Mouse (Mus musculus): ENCODE results near the gene Cyp4a12b.
"Not testable (repeated sequence)": the region's sequence is repeated elsewhere in the genome, so short reads cannot be mapped to it uniquely, and the experiment has no call there.

Gene Cyp4a12b

GRCm38 (mm10) chr4:115411324-115411723 is at the start of gene Cyp4a12b:
Gene Cyp4a12b (plus strand): TSS chr4:115411624.
- DNase-seq (ENCODE audit: low read depth in 1 of 2, low spot score in 2 of 2), result not testable (repeated sequence)

- not testable (repeated sequence) for DNase-seq (ENCODE audit: low read depth in 1 of 2, low spot score in 2 of 2)
Observed at GRCm38 (mm10) chr4:115365624-115366023, 45.8 kb upstream of the Cyp4a12b start.

DNA sequence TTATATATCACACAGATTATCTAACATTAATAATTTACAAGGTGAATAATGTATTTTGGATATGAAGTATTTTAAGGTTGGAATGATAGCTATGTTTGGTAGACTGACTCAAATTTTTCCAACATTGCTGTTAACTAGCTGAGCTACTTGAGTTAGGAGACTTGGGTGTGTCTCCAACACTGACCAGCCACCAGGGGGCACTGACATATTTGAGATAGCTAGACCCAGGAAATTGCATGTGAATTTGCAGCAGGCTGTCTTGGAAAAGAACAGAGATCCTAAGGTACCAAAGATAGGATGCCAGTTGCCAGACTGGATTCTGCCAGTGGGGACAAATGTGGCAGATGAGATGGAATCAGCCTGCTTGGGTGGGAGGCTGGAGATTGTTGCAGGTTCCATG is 43.4 kb upstream of the Cyp4a12b start:
- DNase-seq (ENCODE audit: low read depth in 1 of 2, low spot score in 2 of 2), result not testable (repeated sequence)

DNA sequence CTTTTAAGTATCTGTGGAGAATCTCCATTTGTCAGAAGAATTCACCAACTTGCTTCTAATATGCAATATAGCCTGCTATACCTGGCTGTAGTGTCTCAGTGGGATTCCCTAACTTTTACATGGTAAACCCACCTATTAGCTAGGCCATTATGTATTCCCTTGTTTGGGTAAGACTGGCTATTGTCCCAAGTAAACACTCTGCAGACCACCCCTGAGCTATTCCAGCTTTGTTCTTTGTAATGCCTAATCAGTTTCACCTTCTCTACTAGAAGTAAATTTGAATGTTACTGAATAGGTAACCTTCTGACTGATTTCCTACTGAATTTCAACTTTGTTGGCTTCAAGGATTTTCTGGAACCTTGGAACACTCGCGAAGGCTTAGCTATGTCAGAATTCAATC is 15.2 kb upstream of the Cyp4a12b start:
- not testable (repeated sequence) for DNase-seq (ENCODE audit: low read depth in 1 of 2, low spot score in 2 of 2)

- not testable (repeated sequence) for DNase-seq (ENCODE audit: low read depth in 1 of 2, low spot score in 2 of 2)
Observed at GRCm38 (mm10) chr4:115396950-115397349, 14.5 kb upstream of the Cyp4a12b start.

GRCm38 (mm10) chr4:115450577-115451137 is 39.2 kb downstream of the Cyp4a12b start:
- no peak for DNase-seq (ENCODE audit: low read depth in 1 of 2, low spot score in 2 of 2)

GRCm38 (mm10) chr4:115452304-115452703 is 40.9 kb downstream of the Cyp4a12b start, which contains the start of gene Cyp4a30b:
Gene Cyp4a30b (plus strand): TSS chr4:115452604.
- DNase-seq (ENCODE audit: low read depth in 1 of 2, low spot score in 2 of 2), result no peak

DNA sequence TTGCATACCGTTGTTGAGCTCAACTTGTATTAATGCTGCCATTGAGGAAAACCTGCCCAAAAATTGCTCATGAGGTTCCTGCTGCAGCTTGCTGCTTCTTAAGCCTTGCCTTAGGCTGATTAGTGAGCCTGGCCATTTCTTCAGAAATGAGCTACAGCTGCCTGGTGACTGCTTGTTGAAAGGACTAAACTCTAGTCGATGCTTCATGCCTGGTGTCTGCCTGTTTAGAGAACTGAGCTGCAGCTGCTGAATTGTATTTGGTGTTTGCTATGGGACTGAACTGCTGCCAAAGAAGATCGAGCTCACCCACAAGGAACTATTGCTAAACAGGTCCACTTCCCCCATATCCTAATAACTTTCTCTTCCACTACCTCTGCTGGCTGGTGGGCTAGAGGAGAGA is 62.2 kb downstream of the Cyp4a12b start:
- not testable (repeated sequence) for DNase-seq (ENCODE audit: low read depth in 1 of 2, low spot score in 2 of 2)

DNA sequence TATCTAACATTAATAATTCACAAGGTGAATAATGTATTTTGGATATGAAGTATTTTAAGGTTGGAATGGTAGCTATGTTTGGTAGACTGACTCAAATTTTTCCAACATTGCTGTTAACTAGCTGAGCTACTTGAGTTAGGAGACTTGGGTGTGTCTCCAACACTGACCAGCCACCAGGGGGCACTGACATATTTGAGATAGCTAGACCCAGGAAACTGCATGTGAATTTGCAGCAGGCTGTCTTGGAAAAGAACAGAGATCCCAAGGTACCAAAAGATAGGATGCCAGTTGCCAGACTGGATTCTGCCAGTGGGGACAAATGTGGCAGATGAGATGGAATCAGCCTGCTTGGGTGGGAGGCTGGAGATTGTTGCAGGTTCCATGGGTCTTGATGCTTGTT is 64.6 kb downstream of the Cyp4a12b start:
- not testable (repeated sequence) for DNase-seq (ENCODE audit: low read depth in 1 of 2, low spot score in 2 of 2)

DNA sequence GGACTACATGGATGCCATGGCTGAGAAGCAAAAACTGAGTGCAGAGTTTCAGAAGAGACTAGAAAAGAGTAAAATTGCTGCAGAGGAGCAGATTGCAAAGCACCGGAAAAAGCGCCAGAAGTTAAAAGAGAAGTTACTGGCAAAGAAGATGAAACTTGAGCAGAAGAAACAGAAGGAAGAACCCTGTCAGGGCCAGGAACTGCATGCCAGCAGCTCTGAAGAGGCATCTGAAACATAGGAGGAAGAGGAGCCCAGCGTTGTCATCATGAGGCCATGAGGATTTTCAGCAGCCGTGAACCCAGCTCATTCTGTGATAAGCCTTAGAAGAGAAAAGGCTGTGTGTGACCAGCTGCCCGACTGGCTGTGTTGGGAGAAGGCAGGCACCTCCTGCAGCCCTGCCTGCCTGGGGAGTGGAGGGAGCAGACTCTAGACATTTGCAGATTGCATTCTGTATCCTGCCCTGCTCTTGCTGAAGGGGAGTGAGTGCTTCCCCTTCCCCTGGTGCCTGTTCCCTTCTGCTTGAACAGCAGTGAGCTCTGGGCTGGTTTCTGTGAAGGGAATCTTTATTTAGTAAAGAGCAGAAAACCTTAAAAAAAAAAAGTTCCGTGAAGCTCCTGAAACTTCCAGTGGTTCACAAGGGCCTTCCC is 69.7 kb downstream of the Cyp4a12b start:
- DNase-seq (ENCODE audit: low read depth in 1 of 2, low spot score in 2 of 2), result no peak
